Mouse (Mus musculus) lung, adult 10 weeks (tissue): ENCODE measurements around the gene Klrk1. TPM values are rescaled to one million over a fixed set of nuclear protein-coding genes. Genes with fewer than 3 reads are reported as not detected.

Source experiments
- polyA plus RNA-seq: library from polyadenylated mRNA; stranded (reverse); fragments of 350-450 nt; fragmentation: Illumina TruSeq; extraction: RNeasy Lipid Tissue Mini Kit (QIAGEN cat#74804); gene quantifications from one replicate; pipeline ENCODE4 v1.2.3, GENCODE M21; 2014; ENCODE audit warnings: low read depth, low replicate concordance; ENCODE audit not compliant: insufficient read depth

The Klrk1 gene
- polyA plus RNA-seq = 6.5 TPM

GRCm38 (mm10) chr6:129623735-129624134 is at the start of gene Klrk1:
Gene Klrk1 (minus strand): TSS chr6:129623864.

GRCm38 (mm10) chr6:129660589-129660988 is 36.9 kb upstream of the Klrk1 start, which contains the start of gene Klrc2:
Gene Klrc2 (minus strand): TSS chr6:129660689.

GRCm38 (mm10) chr6:129643237-129643636 is 19.6 kb upstream of the Klrk1 start, which contains the start of gene Klrc3:
Gene Klrc3 (minus strand): TSS chr6:129643337.

GRCm38 (mm10) chr6:129591508-129591907 is 32.2 kb downstream of the Klrk1 start, which contains the start of gene Klrd1:
Gene Klrd1 (plus strand): TSS chr6:129591782.

GRCm38 (mm10) chr6:129577605-129578004 is 46.1 kb downstream of the Klrk1 start, which contains the start of gene Klre1:
Gene Klre1 (plus strand): TSS chr6:129577905.

Other genes starting within 250 kb of the Klrk1 start
- gene Clec12b, start 238.0 kb downstream of the Klrk1 start, polyA plus RNA-seq = 6.7 TPM
- 6.6 TPM for gene Clec1b, start 226.6 kb downstream of the Klrk1 start, polyA plus RNA-seq
- 2.5 TPM for gene Clec9a, start 215.0 kb downstream of the Klrk1 start, polyA plus RNA-seq
- gene Clec1a, start 171.9 kb downstream of the Klrk1 start, polyA plus RNA-seq = 38.0 TPM
- gene Olr1, start 116.7 kb downstream of the Klrk1 start, polyA plus RNA-seq = 2.9 TPM
- gene Tmem52b, start 111.3 kb downstream of the Klrk1 start, polyA plus RNA-seq = 0.35 TPM
- 130 TPM for gene Gabarapl1, start 90.7 kb downstream of the Klrk1 start, polyA plus RNA-seq
- gene Klre1, start 46.0 kb downstream of the Klrk1 start, polyA plus RNA-seq = 4.0 TPM
- 13.5 TPM for gene Klrd1, start 32.1 kb downstream of the Klrk1 start, polyA plus RNA-seq
- gene Klrc3, start 19.5 kb upstream of the Klrk1 start, polyA plus RNA-seq = not detected
- gene Klrc2, start 36.8 kb upstream of the Klrk1 start, polyA plus RNA-seq = 1.7 TPM
- 2.1 TPM for gene Klrc1, start 55.1 kb upstream of the Klrk1 start, polyA plus RNA-seq
- 0.62 TPM for gene Klri1, start 93.3 kb upstream of the Klrk1 start, polyA plus RNA-seq
- gene Klri2, start 116.6 kb upstream of the Klrk1 start, polyA plus RNA-seq = 1.3 TPM
- not detected for gene Gm156, start 160.4 kb upstream of the Klrk1 start, polyA plus RNA-seq
- not detected for gene Gm17631, start 238.8 kb upstream of the Klrk1 start, polyA plus RNA-seq